In genomic region chr13:112799721-112800241, GRCm38 (mm10) we compare ENCODE assay signal across 8 mouse cellular contexts. TPM values are rescaled to one million over a fixed set of nuclear protein-coding genes. Genes with fewer than 3 reads are reported as not detected.
DNase-seq lines count a peak whose midpoint lies in the region; ATAC-seq and TF ChIP-seq lines count a peak whose summit lies in the region.

No protein-coding gene starts in this region.

- no peak for DNase-seq in heart, adult 18-20 months
- no peak for DNase-seq in ovary, postnatal 14 days (ENCODE audit: low spot score)
- DNase-seq in T-cell, adult 2 months (ENCODE audit: low spot score): no peak
- no peak for DNase-seq in frontal cortex, postnatal 36 days (ENCODE audit: low spot score in 2 of 2)

- no peaks in the 10 kb centered on the region for H3K27me3 ChIP-seq in heart, embryonic 15.5 days
- H3K27me3 ChIP-seq in midbrain, embryonic 13.5 days: no peaks in the 10 kb centered on the region

- peak overlapping the region; percentile 80 for H3K4me2 ChIP-seq in heart, embryonic 15.5 days
- H3K4me2 ChIP-seq in midbrain, embryonic 13.5 days (replicated peaks): peak overlapping the region; percentile 85; the same call in 1 of the 2 replicates

- ATAC-seq in heart, embryonic 15.5 days (replicated peaks; ENCODE audit: insufficient number of reproducible peaks, insufficient read depth, low FRiP score, low read depth): no peak
- ATAC-seq in CD4-positive, CD25-positive, alpha-beta regulatory T cell, adult 4 months: peak; percentile 69
- ATAC-seq in midbrain, embryonic 13.5 days: no peak

- WGBS in heart, embryonic 15.5 days: 80% methylated on average over 8 of the region's 8 CpGs
- 78% methylated on average over 8 of the region's 8 CpGs for WGBS in midbrain, embryonic 13.5 days

- H3K4me1 ChIP-seq in heart, embryonic 15.5 days (replicated peaks): peaks cover 14% of the 10 kb centered on the region
- peaks cover 16% of the 10 kb centered on the region for H3K4me1 ChIP-seq in bone marrow macrophage, adult 2 months (ENCODE audit: control insufficient read depth, insufficient read depth, low read length)
- H3K4me1 ChIP-seq in midbrain, embryonic 13.5 days (replicated peaks): peaks cover 25% of the 10 kb centered on the region

- TF ChIP-seq CTCF in bone marrow macrophage, adult 2 months (IDR thresholded peaks at IDR 0.05; ENCODE audit: low read depth, low read length): no peak

- peak overlapping the region; percentile 97 for H3K27ac ChIP-seq in heart, embryonic 15.5 days
- H3K27ac ChIP-seq in bone marrow macrophage, adult 2 months (ENCODE audit: insufficient read depth, low read depth, low read length): peak overlapping the region; percentile 22
- no peak overlapping the region for H3K27ac ChIP-seq in midbrain, embryonic 13.5 days

- no peaks in the 10 kb centered on the region for H3K36me3 ChIP-seq in heart, embryonic 15.5 days
- H3K36me3 ChIP-seq in midbrain, embryonic 13.5 days: no peaks in the 10 kb centered on the region

- no peak overlapping the region for H3K4me3 ChIP-seq in heart, embryonic 15.5 days
- no peak overlapping the region; the same call in 1 of the 2 replicates for H3K4me3 ChIP-seq in bone marrow macrophage, adult 2 months (ENCODE audit: insufficient read depth, low read length)
- H3K4me3 ChIP-seq in midbrain, embryonic 13.5 days (replicated peaks): peak overlapping the region; percentile 81; the same call in 1 of the 2 replicates

- no peak overlapping the region for H3K9ac ChIP-seq in heart, embryonic 15.5 days
- H3K9ac ChIP-seq in midbrain, embryonic 13.5 days (replicated peaks): peak overlapping the region; percentile 91; the same call in 1 of the 2 replicates

- no peak for TF ChIP-seq POLR2A in bone marrow macrophage, adult 2 months (IDR thresholded peaks at IDR 0.05; ENCODE audit: borderline replicate concordance, low read depth, low read length)

- H3K9me3 ChIP-seq in heart, embryonic 15.5 days (replicated peaks): no peaks in the 10 kb centered on the region
- H3K9me3 ChIP-seq in midbrain, embryonic 13.5 days: no peaks in the 10 kb centered on the region

RNA-seq across cellular contexts. Expression of gene Plpp1, which starts 0.8 kb away (rescaled TPM):
- 54.1 and 61.2 TPM in 2 replicates for polyA plus RNA-seq in heart, embryonic 15.5 days (2015; fragmentation: Nextera tagmentation; extraction: Ambion mirVana)
- 10 to 100 TPM; 41.8 to 43.5 TPM for total RNA-seq in heart, adult 18-20 months (2021)
- 1 to 10 TPM; 3.7 to 4.2 TPM for polyA plus RNA-seq in CD4-positive, CD25-positive, alpha-beta regulatory T cell, adult 4 months (2017; shearing (Covaris generic))
- polyA plus RNA-seq in bone marrow macrophage, adult 2 months (2012; ENCODE audit: insufficient read depth, insufficient read length, missing spikeins): 1.2 and 1.8 TPM in 2 replicates
- 35.3 and 39.6 TPM in 2 replicates for polyA plus RNA-seq in midbrain, embryonic 13.5 days (2015; fragmentation: Nextera tagmentation; extraction: Ambion mirVana)
